10 mouse cellular contexts compared by ENCODE assay signal in genomic region chr2:112285031-112285390, GRCm38 (mm10). TPM values are rescaled to one million over a fixed set of nuclear protein-coding genes. Genes with fewer than 3 reads are reported as not detected.
A peak's percentile ranks its signal among the peaks of the same experiment; 100 is the strongest.
DNase-seq lines count a peak whose midpoint lies in the region; ATAC-seq and TF ChIP-seq lines count a peak whose summit lies in the region.
"Had no signal": no experiment of that assay in that cellular context is flagged by ENCODE, and none has a peak within 500 bp of the region (broad histone marks: within the 10 kb centered on the region; RNA-seq: fewer than 3 reads in every experiment).

No protein-coding gene starts in this region.

- WGBS in kidney, embryonic 16.5 days = 53% methylated on average over 6 of the region's 6 CpGs
- WGBS in embryonic facial prominence, embryonic 13.5 days = 48% methylated on average over 6 of the region's 6 CpGs
- 40% methylated on average over 6 of the region's 6 CpGs for WGBS in intestine, embryonic 15.5 days
- 63% methylated on average over 6 of the region's 6 CpGs for WGBS in midbrain, postnatal 0 days

- no peak overlapping the region for H3K27ac ChIP-seq in kidney, embryonic 16.5 days (ENCODE audit: low read length)
- no peak overlapping the region for H3K27ac ChIP-seq in embryonic facial prominence, embryonic 13.5 days
- no peak overlapping the region for H3K27ac ChIP-seq in intestine, embryonic 15.5 days
- H3K27ac ChIP-seq in midbrain, postnatal 0 days (ENCODE audit: low read depth, low read length) = no peak overlapping the region

- 0 out of 2 replicates have a peak, but pooled peaks cover 5% of the 10 kb centered on the region for H3K4me1 ChIP-seq in kidney, embryonic 16.5 days (ENCODE audit: insufficient read depth, low read length)
- 0 out of 2 replicates have a peak, but pooled peaks cover 3% of the 10 kb centered on the region for H3K4me1 ChIP-seq in embryonic facial prominence, embryonic 13.5 days
- no peaks in the 10 kb centered on the region for H3K4me1 ChIP-seq in intestine, embryonic 15.5 days (replicated peaks)
- H3K4me1 ChIP-seq in midbrain, postnatal 0 days (ENCODE audit: insufficient read depth, low read length) = peaks cover 8% of the 10 kb centered on the region; the same call in 1 of the 2 replicates

- H3K36me3 ChIP-seq in kidney, embryonic 16.5 days (ENCODE audit: insufficient read depth, low read length) = no peaks in the 10 kb centered on the region
- no peaks in the 10 kb centered on the region for H3K36me3 ChIP-seq in embryonic facial prominence, embryonic 13.5 days
- H3K36me3 ChIP-seq in intestine, embryonic 15.5 days = no peaks in the 10 kb centered on the region
- no peaks in the 10 kb centered on the region for H3K36me3 ChIP-seq in midbrain, postnatal 0 days (ENCODE audit: insufficient read depth, low read length)

- no peaks in the 10 kb centered on the region for H3K27me3 ChIP-seq in kidney, embryonic 16.5 days (ENCODE audit: insufficient read depth, low read length)
- H3K27me3 ChIP-seq in embryonic facial prominence, embryonic 13.5 days = no peaks in the 10 kb centered on the region
- H3K27me3 ChIP-seq in intestine, embryonic 15.5 days (replicated peaks) = no peaks in the 10 kb centered on the region
- H3K27me3 ChIP-seq in midbrain, postnatal 0 days (ENCODE audit: insufficient read depth, low read length) = no peaks in the 10 kb centered on the region

- no peaks in the 10 kb centered on the region for H3K9me3 ChIP-seq in kidney, embryonic 16.5 days (ENCODE audit: low read length)
- no peaks in the 10 kb centered on the region for H3K9me3 ChIP-seq in embryonic facial prominence, embryonic 13.5 days
- H3K9me3 ChIP-seq in intestine, embryonic 15.5 days = no peaks in the 10 kb centered on the region
- H3K9me3 ChIP-seq in midbrain, postnatal 0 days (ENCODE audit: low read length) = no peaks in the 10 kb centered on the region

- no peak for DNase-seq in kidney, postnatal 10 days
- DNase-seq in midbrain, postnatal 0 days (ENCODE audit: low spot score) = no peak
- no peak for DNase-seq in adrenal gland, postnatal 4 days (ENCODE audit: low spot score in 2 of 2)
- DNase-seq in urinary bladder, adult 18-20 months (ENCODE audit: low spot score in 2 of 2) = no peak
- no peak for DNase-seq in cerebellum, adult 9-11 months
- DNase-seq: cerebellum, adult 9-10 months had no signal

- H3K4me2 ChIP-seq in kidney, embryonic 16.5 days (replicated peaks; ENCODE audit: low read depth, low read length) = peak overlapping the region; percentile 98
- H3K4me2 ChIP-seq in embryonic facial prominence, embryonic 13.5 days = peak overlapping the region; percentile 80
- peak overlapping the region; percentile 84 for H3K4me2 ChIP-seq in intestine, embryonic 15.5 days (replicated peaks)
- peak overlapping the region; percentile 74 for H3K4me2 ChIP-seq in midbrain, postnatal 0 days (ENCODE audit: low read depth, low read length, poor library complexity, severe bottlenecking)

- no peak for TF ChIP-seq CTCF in midbrain, postnatal 0 days (IDR thresholded peaks at IDR 0.05)

- no peak overlapping the region; the same call in 1 of the 2 replicates for H3K9ac ChIP-seq in kidney, embryonic 16.5 days (replicated peaks; ENCODE audit: low read length)
- no peak overlapping the region for H3K9ac ChIP-seq in embryonic facial prominence, embryonic 13.5 days
- H3K9ac ChIP-seq in intestine, embryonic 15.5 days = peak overlapping the region; percentile 59
- H3K9ac ChIP-seq in midbrain, postnatal 0 days (replicated peaks; ENCODE audit: low read length, poor library complexity, severe bottlenecking) = no peak overlapping the region

- no peak for ATAC-seq in kidney, embryonic 16.5 days (ENCODE audit: low FRiP score, low TSS enrichment)
- ATAC-seq in embryonic facial prominence, embryonic 13.5 days (ENCODE audit: insufficient number of reproducible peaks, insufficient read depth, low FRiP score, low TSS enrichment, low read depth) = no peak
- no peak for ATAC-seq in intestine, embryonic 15.5 days
- ATAC-seq in midbrain, postnatal 0 days (ENCODE audit: low FRiP score) = no peak

- H3K4me3 ChIP-seq in kidney, embryonic 16.5 days (ENCODE audit: low read length) = peak overlapping the region; percentile 69
- peak overlapping the region; percentile 47 for H3K4me3 ChIP-seq in embryonic facial prominence, embryonic 13.5 days
- peak overlapping the region; percentile 57 for H3K4me3 ChIP-seq in intestine, embryonic 15.5 days (replicated peaks)
- H3K4me3 ChIP-seq in midbrain, postnatal 0 days (ENCODE audit: low read depth, low read length) = peak overlapping the region; percentile 39

RNA-seq across cellular contexts. Expression of gene Gm21985, which starts 18.9 kb away (rescaled TPM):
- polyA plus RNA-seq in kidney, embryonic 16.5 days (2015; fragmentation: Nextera tagmentation; extraction: Ambion mirVana) = not detected in 2 replicates
- not detected in 2 replicates for polyA plus RNA-seq in embryonic facial prominence, embryonic 13.5 days (2015; fragmentation: Nextera tagmentation; extraction: Ambion mirVana)
- not detected in 2 replicates for polyA plus RNA-seq in intestine, embryonic 15.5 days (2015; fragmentation: Nextera tagmentation; extraction: Ambion mirVana)
- 2.3 and 2.5 TPM in 2 replicates for total RNA-seq in midbrain, postnatal 0 days (2014; rRNA removed)
- polyA plus RNA-seq in midbrain, postnatal 0 days (2015; fragmentation: Nextera tagmentation; extraction: Ambion mirVana) = not detected in 2 replicates
- not detected for total RNA-seq in adrenal gland, postnatal 4 days (2021)
- polyA plus RNA-seq: spleen, adult 2 months had no signal

RNA-seq across cellular contexts. Expression of gene Slc12a6, which starts 19.4 kb away (rescaled TPM):
- polyA plus RNA-seq in kidney, embryonic 16.5 days (2015; fragmentation: Nextera tagmentation; extraction: Ambion mirVana) = 9.4 and 12.3 TPM in 2 replicates
- polyA plus RNA-seq in embryonic facial prominence, embryonic 13.5 days (2015; fragmentation: Nextera tagmentation; extraction: Ambion mirVana) = 11.0 and 11.9 TPM in 2 replicates
- polyA plus RNA-seq in intestine, embryonic 15.5 days (2015; fragmentation: Nextera tagmentation; extraction: Ambion mirVana) = 13.8 TPM in 2 replicates
- total RNA-seq in midbrain, postnatal 0 days (2014; rRNA removed) = 69.7 and 81.6 TPM in 2 replicates
- polyA plus RNA-seq in midbrain, postnatal 0 days (2015; fragmentation: Nextera tagmentation; extraction: Ambion mirVana) = 13.3 and 14.1 TPM in 2 replicates
- total RNA-seq in adrenal gland, postnatal 4 days (2021) = 10 to 100 TPM; 52.8 to 54.2 TPM

RNA-seq across cellular contexts. Expression of gene Nop10, which starts 23.3 kb away (rescaled TPM):
- polyA plus RNA-seq in kidney, embryonic 16.5 days (2015; fragmentation: Nextera tagmentation; extraction: Ambion mirVana) = 225 and 243 TPM in 2 replicates
- polyA plus RNA-seq in embryonic facial prominence, embryonic 13.5 days (2015; fragmentation: Nextera tagmentation; extraction: Ambion mirVana) = 196 and 214 TPM in 2 replicates
- 256 and 271 TPM in 2 replicates for polyA plus RNA-seq in intestine, embryonic 15.5 days (2015; fragmentation: Nextera tagmentation; extraction: Ambion mirVana)
- 75.7 and 111 TPM in 2 replicates for total RNA-seq in midbrain, postnatal 0 days (2014; rRNA removed)
- polyA plus RNA-seq in midbrain, postnatal 0 days (2015; fragmentation: Nextera tagmentation; extraction: Ambion mirVana) = 151 and 158 TPM in 2 replicates
- total RNA-seq in adrenal gland, postnatal 4 days (2021) = 10 to 100 TPM; 89.3 to 93.9 TPM

RNA-seq across cellular contexts. Expression of gene Nutm1, which starts 25.9 kb away (rescaled TPM):
- polyA plus RNA-seq in kidney, embryonic 16.5 days (2015; fragmentation: Nextera tagmentation; extraction: Ambion mirVana) = 0.04 and 0.05 TPM in 2 replicates
- not detected in 2 replicates for polyA plus RNA-seq in embryonic facial prominence, embryonic 13.5 days (2015; fragmentation: Nextera tagmentation; extraction: Ambion mirVana)
- not detected in 2 replicates for polyA plus RNA-seq in intestine, embryonic 15.5 days (2015; fragmentation: Nextera tagmentation; extraction: Ambion mirVana)
- total RNA-seq in midbrain, postnatal 0 days (2014; rRNA removed) = not detected in 2 replicates
- 0.06 and 0.09 TPM in 2 replicates for polyA plus RNA-seq in midbrain, postnatal 0 days (2015; fragmentation: Nextera tagmentation; extraction: Ambion mirVana)
- total RNA-seq in adrenal gland, postnatal 4 days (2021) = not detected
- polyA plus RNA-seq: spleen, adult 2 months had no signal

RNA-seq across cellular contexts. Expression of gene Lpcat4, which starts 45.7 kb away (rescaled TPM):
- polyA plus RNA-seq in kidney, embryonic 16.5 days (2015; fragmentation: Nextera tagmentation; extraction: Ambion mirVana) = 28.0 and 30.0 TPM in 2 replicates
- 15.3 and 15.4 TPM in 2 replicates for polyA plus RNA-seq in embryonic facial prominence, embryonic 13.5 days (2015; fragmentation: Nextera tagmentation; extraction: Ambion mirVana)
- 22.8 and 23.8 TPM in 2 replicates for polyA plus RNA-seq in intestine, embryonic 15.5 days (2015; fragmentation: Nextera tagmentation; extraction: Ambion mirVana)
- 23.3 and 37.2 TPM in 2 replicates for total RNA-seq in midbrain, postnatal 0 days (2014; rRNA removed)
- 20.2 and 21.6 TPM in 2 replicates for polyA plus RNA-seq in midbrain, postnatal 0 days (2015; fragmentation: Nextera tagmentation; extraction: Ambion mirVana)
- total RNA-seq in adrenal gland, postnatal 4 days (2021) = 10 to 100 TPM in 1 of 2 experiments, 1 to 10 TPM in 1; 8.2 to 12.5 TPM
